Mouse (Mus musculus): ENCODE data around the gene Tmprss11g.

The Tmprss11g gene

GRCm38 (mm10) chr5:86518500-86518899 lies at the start of gene Tmprss11g:
Tmprss11g (minus strand) TSS chr5:86518600.
- no peak for DNase-seq (ENCODE audit: low spot score)

- DNase-seq (ENCODE audit: low spot score), result no peak
Measured at GRCm38 (mm10) chr5:86546693-86547092, 28.3 kb upstream of the Tmprss11g start.

- DNase-seq (ENCODE audit: low spot score), result no peak
Measured at GRCm38 (mm10) chr5:86540601-86541000, 22.2 kb upstream of the Tmprss11g start.

- DNase-seq (ENCODE audit: low spot score), result no peak
Measured at GRCm38 (mm10) chr5:86528725-86529124, 10.3 kb upstream of the Tmprss11g start.

GRCm38 (mm10) chr5:86511538-86511937 lies 6.9 kb downstream of the Tmprss11g start:
- no peak for DNase-seq (ENCODE audit: low spot score)

GRCm38 (mm10) chr5:86493453-86493852 lies 24.9 kb downstream of the Tmprss11g start:
- no peak for DNase-seq (ENCODE audit: low spot score)

- DNase-seq (ENCODE audit: low spot score), result no peak
Measured at GRCm38 (mm10) chr5:86482562-86482961, 35.8 kb downstream of the Tmprss11g start.

GRCm38 (mm10) chr5:86482031-86482430 lies 36.4 kb downstream of the Tmprss11g start:
- no peak for DNase-seq (ENCODE audit: low spot score)

GRCm38 (mm10) chr5:86473859-86474258 lies 44.5 kb downstream of the Tmprss11g start:
- DNase-seq (ENCODE audit: low spot score), result no peak

GRCm38 (mm10) chr5:86468890-86469289 lies 49.5 kb downstream of the Tmprss11g start, which contains the start of gene Tmprss11a:
Tmprss11a (minus strand) TSS chr5:86468990.
- DNase-seq (ENCODE audit: low spot score), result no peak

- DNase-seq (ENCODE audit: low spot score), result no peak
Measured at GRCm38 (mm10) chr5:86439306-86439705, 79.1 kb downstream of the Tmprss11g start.

- no peak for DNase-seq (ENCODE audit: low spot score)
Measured at GRCm38 (mm10) chr5:86438548-86438947, 79.9 kb downstream of the Tmprss11g start.

Measured in T-cell, adult 2 months (primary cell).